ENCODE assay signal across 20 mouse cellular contexts in genomic region chrX:43372526-43372925, GRCm38 (mm10). TPM values are rescaled to one million over a fixed set of nuclear protein-coding genes. Genes with fewer than 3 reads are reported as not detected.
"Had no signal": no experiment of that assay in that cellular context is flagged by ENCODE, and none has a peak within 500 bp of the region (broad histone marks: within the 10 kb centered on the region; RNA-seq: fewer than 3 reads in every experiment).

No protein-coding gene starts in this region.

- H3K4me3 ChIP-seq: liver, embryonic 15.5 days; lung, embryonic 15.5 days; midbrain, embryonic 13.5 days; midbrain, embryonic 15.5 days; neural tube, embryonic 12.5 days; stomach, embryonic 15.5 days had no signal

- H3K4me1 ChIP-seq: liver, embryonic 15.5 days; lung, embryonic 15.5 days; midbrain, embryonic 13.5 days; midbrain, embryonic 15.5 days; neural tube, embryonic 12.5 days; stomach, embryonic 15.5 days had no signal

- H3K27me3 ChIP-seq: liver, embryonic 15.5 days; lung, embryonic 15.5 days; midbrain, embryonic 13.5 days; midbrain, embryonic 15.5 days; neural tube, embryonic 12.5 days; stomach, embryonic 15.5 days had no signal

- DNase-seq: liver, postnatal 0 days; lung, adult 2 months; lung, postnatal 4 days; right cerebral cortex, postnatal 14 days; thymus, adult 2 months; thymus, postnatal 25 days; thymus, postnatal 4 days had no signal

- H3K9me3 ChIP-seq: liver, embryonic 15.5 days; lung, embryonic 15.5 days; midbrain, embryonic 13.5 days; midbrain, embryonic 15.5 days; neural tube, embryonic 12.5 days; stomach, embryonic 15.5 days had no signal

- H3K9ac ChIP-seq: liver, embryonic 15.5 days; liver, postnatal 0 days; lung, embryonic 15.5 days; midbrain, embryonic 13.5 days; midbrain, embryonic 15.5 days; neural tube, embryonic 12.5 days; stomach, embryonic 15.5 days had no signal

- H3K36me3 ChIP-seq: liver, embryonic 15.5 days; lung, embryonic 15.5 days; midbrain, embryonic 13.5 days; midbrain, embryonic 15.5 days; neural tube, embryonic 12.5 days; stomach, embryonic 15.5 days had no signal

- H3K27ac ChIP-seq: liver, embryonic 15.5 days; lung, embryonic 15.5 days; midbrain, embryonic 13.5 days; midbrain, embryonic 15.5 days; neural tube, embryonic 12.5 days; stomach, embryonic 15.5 days; stomach, postnatal 0 days had no signal

RNA-seq across cellular contexts. Expression of gene Tenm1, which starts 56.4 kb away (rescaled TPM):
- total RNA-seq: megakaryocyte, adult 5-6 weeks; megakaryocyte-erythroid progenitor cell, adult 5-6 weeks; monocyte, adult 5-6 weeks; neutrophil, adult 5-6 weeks had no signal
- polyA plus RNA-seq: liver, postnatal 0 days; lung, adult 2 months; lung, postnatal 0 days; spleen, adult 2 months had no signal
